Mouse (Mus musculus) liver, embryonic 14.5 days (tissue): ENCODE results near the gene Paqr8.

Experiments
- CTCF ChIP-seq: IDR thresholded peaks from 2 replicates; pipeline ENCODE4 v1.5.1; 2016; ENCODE audit warnings: antibody characterized with exemption, low read depth, control low read depth
- EP300 ChIP-seq: IDR thresholded peaks from 2 replicates; pipeline ENCODE4 v1.6.1; 2016; ENCODE audit warnings: antibody characterized with exemption, low read depth

DNA sequence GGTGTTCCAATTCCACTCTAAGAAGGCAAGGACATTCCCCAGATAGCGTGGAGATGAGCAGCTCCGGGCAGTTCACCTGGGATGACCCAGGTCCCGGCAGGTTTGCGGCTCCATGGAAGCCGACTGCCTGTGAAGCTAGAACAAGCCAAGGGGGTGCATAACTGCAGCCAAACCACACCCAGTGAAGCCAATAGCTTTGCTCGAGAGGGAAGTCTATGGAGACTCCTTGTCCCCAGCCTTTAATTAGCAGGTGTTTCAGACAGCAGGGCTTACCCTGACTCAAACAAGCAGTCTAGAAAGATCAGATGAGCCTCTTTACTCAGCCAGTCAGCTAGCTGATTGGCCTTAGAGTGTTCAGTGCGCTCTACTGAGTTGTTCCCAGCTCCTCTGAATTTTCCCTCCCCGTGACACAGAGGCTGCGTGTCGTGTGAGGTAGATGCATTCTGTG is 30.7 kb downstream of the Paqr8 start:
- TF ChIP-seq CTCF (no peak), EP300 (no peak)
